Mouse (Mus musculus) c-Kit-positive CD71-positive TER-119-positive erythroid progenitor cells, embryonic 14.5 days (primary cell): ENCODE data around the gene Apc2.
A peak's percentile ranks its signal among the peaks of the same experiment; 100 is the strongest.
"Not testable (repeated sequence)": the region's sequence is repeated elsewhere in the genome, so short reads cannot be mapped to it uniquely, and the experiment has no call there.

Experiments
- DNase-seq: peaks from one replicate; pipeline ENCODE4 v3.0.0-alpha.2; 2013; ENCODE audit warnings: low spot score

Apc2 gene

GRCm38 (mm10) chr10:80343425-80343895 is 47.7 kb downstream of the Apc2 start:
- no peak for DNase-seq

DNA sequence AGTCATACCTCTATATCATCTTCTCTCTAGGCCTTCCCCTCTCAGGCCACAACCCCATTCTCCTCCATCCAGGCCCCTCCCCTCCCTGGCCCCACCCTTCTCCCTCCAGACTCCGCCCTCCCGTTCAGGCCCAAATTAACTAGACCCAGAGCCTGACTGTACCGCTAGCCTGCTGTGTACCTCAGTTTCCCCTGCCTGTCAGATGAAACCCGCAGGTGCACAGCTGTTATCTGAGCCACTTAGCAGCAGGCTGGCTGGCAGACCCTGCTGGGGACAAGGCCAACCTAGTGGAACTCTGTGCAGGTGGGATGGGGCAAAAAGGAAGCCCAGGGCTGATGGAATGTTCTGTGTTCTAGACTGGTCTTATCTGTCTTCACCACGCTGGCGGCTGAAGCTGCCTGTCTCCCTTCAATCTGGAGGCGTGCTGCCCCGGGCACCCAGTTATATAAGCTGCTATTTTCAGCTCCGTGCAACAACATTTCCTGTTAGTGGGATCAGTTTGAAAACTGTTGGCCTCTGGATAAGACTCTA is 48.4 kb downstream of the Apc2 start:
- peak; percentile 92 for DNase-seq

GRCm38 (mm10) chr10:80345122-80345521 is 49.3 kb downstream of the Apc2 start:
- DNase-seq = peak; percentile 73

- DNase-seq = not testable (repeated sequence)
These were observed 50.2 kb downstream of the Apc2 start for GRCm38 (mm10) chr10:80345929-80346328.

DNA sequence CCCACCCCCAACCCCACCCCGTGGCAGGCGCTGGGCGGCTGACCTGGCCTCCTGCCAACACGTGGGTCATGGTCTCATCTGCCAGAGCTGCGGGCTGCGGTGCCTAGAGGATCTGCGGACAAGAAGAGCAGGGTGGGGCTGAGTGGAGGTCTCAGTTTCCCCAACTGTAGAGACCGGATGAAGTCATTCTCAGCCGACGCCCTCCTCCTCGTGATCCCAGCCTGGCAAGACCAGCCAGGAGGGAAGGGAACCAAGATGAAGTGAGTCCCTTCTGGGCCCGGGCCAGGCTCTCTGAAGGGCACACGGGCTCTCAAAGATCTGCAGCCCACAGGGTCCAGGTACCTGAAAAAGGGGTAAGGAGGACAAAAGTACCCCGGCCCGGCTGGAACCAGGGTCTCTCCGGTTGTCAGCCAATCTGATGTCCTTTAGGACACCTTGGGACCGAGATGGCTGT is 51.8 kb downstream of the Apc2 start:
- DNase-seq = no peak

- DNase-seq = peak; percentile 76
These were observed 52.5 kb downstream of the Apc2 start, which contains the start of gene Adamtsl5 for GRCm38 (mm10) chr10:80348244-80348781. Adamtsl5 (minus strand) TSS chr10:80348412.

DNA sequence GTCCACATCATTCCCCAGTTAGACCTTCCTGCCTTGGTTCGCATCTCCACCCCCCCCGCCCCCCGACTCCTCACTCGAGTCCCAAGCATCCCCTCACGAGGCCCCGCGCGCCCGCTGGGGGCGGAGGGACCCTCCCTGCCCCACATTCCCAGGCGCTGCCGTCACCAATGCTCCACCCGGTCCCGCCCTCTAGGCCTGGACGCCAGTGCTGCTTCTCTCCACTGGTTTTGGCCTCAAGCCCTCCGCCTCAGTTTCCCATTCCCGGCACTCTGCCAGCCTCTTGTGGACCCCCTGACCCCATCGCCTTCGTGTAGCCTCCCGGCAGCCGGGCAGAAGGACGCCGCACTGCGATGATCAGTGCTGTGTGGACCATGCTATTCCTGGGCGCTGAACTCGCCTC is 53.2 kb downstream of the Apc2 start:
- no peak for DNase-seq

GRCm38 (mm10) chr10:80350292-80350691 is 54.5 kb downstream of the Apc2 start:
- peak; percentile 87 for DNase-seq

- DNase-seq = no peak
These were observed 56.1 kb downstream of the Apc2 start for GRCm38 (mm10) chr10:80351896-80352295.

DNA sequence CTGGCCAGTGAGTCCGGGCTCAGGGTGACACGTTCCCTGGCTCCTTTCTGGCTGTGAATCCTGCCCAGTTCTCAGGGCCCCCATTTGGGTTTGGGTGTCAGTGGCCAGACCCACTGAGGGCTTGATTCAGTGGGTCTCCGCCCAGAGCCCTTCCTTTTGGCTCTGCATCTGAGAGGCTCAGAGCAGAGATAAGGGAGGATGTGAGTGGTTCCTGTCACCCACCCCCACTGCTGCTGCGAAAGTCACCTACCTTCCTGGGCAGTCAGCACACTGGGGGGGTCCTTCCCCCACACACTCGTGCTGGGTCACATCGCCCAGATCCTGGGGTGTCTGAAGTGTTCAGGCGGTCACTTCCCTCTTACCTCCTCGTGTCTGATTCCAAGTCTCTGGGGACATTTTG is 57.0 kb downstream of the Apc2 start:
- DNase-seq = no peak

GRCm38 (mm10) chr10:80355431-80355830 is 59.7 kb downstream of the Apc2 start:
- DNase-seq = no peak

- no peak for DNase-seq
These were observed 60.4 kb downstream of the Apc2 start, which contains the start of gene Plk5 for GRCm38 (mm10) chr10:80356001-80356682. Plk5 (plus strand) TSS chr10:80356459.

- no peak for DNase-seq
These were observed 61.0 kb downstream of the Apc2 start for GRCm38 (mm10) chr10:80356737-80357136.

DNA sequence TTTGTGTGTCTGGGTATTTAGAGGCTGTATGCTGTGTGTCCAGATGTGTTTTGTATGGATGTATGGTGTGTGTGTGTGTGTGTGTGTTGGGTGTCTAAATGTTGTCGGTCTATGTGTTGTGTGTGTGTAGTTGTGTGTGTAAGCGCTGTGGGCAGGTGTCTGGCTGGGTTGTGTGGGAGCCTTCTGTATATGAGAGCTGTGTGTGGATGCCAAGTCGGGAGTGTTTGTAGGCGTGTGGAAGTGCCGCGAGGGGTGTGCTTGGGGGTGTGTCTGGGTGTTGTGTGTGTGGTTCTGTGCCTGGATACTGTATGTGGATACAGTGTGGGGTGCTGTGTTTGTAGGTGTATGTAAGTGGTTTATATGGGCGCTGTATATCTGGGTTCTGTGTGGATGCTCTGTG is 61.6 kb downstream of the Apc2 start:
- DNase-seq = no peak

DNA sequence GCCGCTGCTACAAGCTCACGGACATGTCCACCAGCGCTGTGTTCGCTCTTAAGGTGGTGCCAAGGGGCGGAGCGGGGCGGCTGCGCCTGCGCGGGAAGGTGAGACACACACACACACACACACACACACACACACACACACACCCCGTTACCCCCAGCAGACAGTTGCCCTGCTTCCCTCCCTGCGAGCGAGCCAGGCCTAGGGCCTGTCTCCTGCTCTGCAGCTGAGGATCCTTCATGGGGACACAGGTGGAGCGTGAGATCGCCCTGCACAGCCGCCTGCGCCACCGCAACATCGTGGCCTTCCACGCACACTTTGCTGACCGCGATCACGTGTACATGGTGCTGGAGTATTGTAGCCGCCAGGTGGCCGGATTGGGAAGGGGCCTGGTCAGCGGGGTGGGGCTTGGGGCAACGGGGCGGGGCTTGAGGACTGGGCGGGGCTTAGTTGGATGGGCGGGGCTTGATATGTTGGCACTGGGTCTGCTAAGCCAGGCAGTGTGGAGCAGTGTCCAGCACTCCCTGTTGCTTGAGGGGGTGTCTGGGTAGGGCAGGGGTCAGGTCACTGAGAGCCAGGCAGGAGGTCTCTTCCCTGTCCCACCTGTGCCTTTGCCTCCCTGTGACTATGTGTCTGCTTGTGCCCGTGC is 62.3 kb downstream of the Apc2 start:
- no peak for DNase-seq

DNA sequence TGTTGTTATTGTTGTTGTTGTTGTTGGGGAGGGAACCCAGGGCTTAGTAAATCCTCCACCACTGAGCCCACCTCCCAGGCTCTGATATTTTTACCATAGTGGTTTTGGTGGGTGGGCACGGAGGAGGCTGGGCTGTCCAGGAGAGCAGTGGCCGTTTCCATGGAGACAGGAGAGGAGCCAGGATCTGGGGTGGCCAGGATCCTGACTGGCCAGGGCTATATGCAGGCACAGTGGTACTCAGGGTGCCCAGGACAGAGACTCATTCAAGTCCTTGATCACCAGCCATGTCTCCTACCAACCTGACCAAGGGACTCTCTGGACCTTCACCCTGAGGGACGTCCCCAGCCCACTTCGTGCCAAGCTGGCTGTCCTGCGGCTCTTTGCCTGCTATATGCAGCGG is 68.0 kb downstream of the Apc2 start:
- no peak for DNase-seq

- no peak for DNase-seq
These were observed 70.0 kb downstream of the Apc2 start for GRCm38 (mm10) chr10:80365736-80366135.
